Mouse (Mus musculus) leukemia stem cell, adult 10-12 weeks (primary cell): Measurements from ENCODE around the gene Ddx52. TPM values are rescaled to one million over a fixed set of nuclear protein-coding genes. Genes with fewer than 3 reads are reported as not detected.

ENCODE experiments used
- polyA plus RNA-seq: library from polyadenylated mRNA; stranded (reverse); fragments of >175 nt; gene quantifications from 2 replicates; pipeline ENCODE4 v1.2.3, GENCODE M21; 2012; ENCODE audit warnings: low replicate concordance

The Ddx52 gene
- 0.37 and 2.0 TPM in 2 replicates for polyA plus RNA-seq

DNA sequence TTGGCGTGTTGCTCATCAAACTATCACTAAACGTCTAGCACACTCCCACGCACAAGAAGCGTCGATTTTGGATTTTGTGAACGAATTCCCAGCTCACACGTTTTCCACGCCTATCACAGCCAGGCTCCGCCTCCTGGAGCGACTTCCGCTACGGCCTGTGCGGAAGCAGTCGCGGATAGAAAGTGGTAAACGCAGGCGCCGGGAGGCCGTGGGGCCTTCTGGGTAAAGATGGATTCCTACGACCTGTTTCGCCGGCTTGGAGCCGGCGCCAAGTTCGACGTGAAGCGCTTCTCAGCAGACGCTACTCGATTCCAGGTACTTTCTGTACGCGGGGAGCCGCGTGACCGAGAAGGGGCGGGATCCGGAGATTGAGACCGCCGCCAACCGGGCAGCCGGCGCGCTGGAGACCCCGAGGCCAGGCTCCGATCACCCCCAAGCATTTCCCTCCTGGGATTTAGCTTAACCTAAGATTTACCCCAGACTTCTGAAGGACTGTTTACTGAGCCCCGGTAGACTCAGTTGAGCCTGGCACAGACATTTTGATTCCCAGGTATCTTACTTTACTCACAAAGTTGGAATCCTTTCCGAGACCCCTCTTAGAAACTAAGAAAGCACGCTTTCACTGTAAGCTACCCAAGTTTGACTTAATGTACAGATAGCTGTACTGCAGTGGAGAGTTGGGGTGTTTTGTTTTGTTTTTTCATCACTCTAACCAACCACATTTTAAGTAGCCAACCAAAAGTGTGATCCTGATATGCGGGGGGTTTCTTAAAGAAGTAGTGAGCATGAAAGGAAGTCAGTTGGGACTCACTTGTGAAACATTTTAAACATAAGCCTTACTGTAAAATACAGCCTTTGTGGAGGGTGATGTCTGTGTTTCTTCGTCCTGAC lies at the start of gene Ddx52:
TSS of gene Ddx52 (plus strand) at position 113 of the 891 bp plus-strand sequence.

GRCm38 (mm10) chr11:83963991-83964921 lies 22.4 kb downstream of the Ddx52 start, which contains the start of gene Synrg:
Synrg (plus strand) TSS chr11:83964428.

Other genes with a start within 250 kb of the Ddx52 start
- not detected in 2 replicates for gene Wfdc17, start 238.1 kb upstream of the Ddx52 start, polyA plus RNA-seq
- gene Wfdc18, start 233.0 kb upstream of the Ddx52 start, polyA plus RNA-seq = not detected in 2 replicates
- not detected in 2 replicates for gene Wfdc21, start 195.1 kb upstream of the Ddx52 start, polyA plus RNA-seq
- gene Heatr6, start 188.4 kb upstream of the Ddx52 start, polyA plus RNA-seq = 4.6 and 8.6 TPM in 2 replicates
- not detected in 2 replicates for gene Hnf1b, start 92.0 kb upstream of the Ddx52 start, polyA plus RNA-seq
- gene Synrg, start 22.4 kb downstream of the Ddx52 start, polyA plus RNA-seq = 2.5 and 25.9 TPM in 2 replicates
- gene Dusp14, start 127.2 kb downstream of the Ddx52 start, polyA plus RNA-seq = 0.59 TPM in 1 of 2 replicates, not detected in the other
- 0.43 and 0.73 TPM in 2 replicates for gene Tada2a, start 187.5 kb downstream of the Ddx52 start, polyA plus RNA-seq
- 10.6 and 12.1 TPM in 2 replicates for gene Acaca, start 187.6 kb downstream of the Ddx52 start, polyA plus RNA-seq
- gene Gm11437, start 225.4 kb downstream of the Ddx52 start, polyA plus RNA-seq = not detected in 2 replicates